Mouse (Mus musculus) liver, adult 2 months (tissue): ENCODE measurements around the gene Dgki. TPM values are rescaled to one million over a fixed set of nuclear protein-coding genes. Genes with fewer than 3 reads are reported as not detected.

ENCODE experiments used
- DNase-seq: peaks from one replicate; pipeline ENCODE4 v3.0.0-alpha.2; 2011; ENCODE audit warnings: low read depth, low spot score; ENCODE audit errors: extremely low read depth
- H3K27ac ChIP-seq: fragments of 200-500 bp; replicated peaks from 2 replicates; pipeline ENCODE4 v1.5.1; 2012; ENCODE audit warnings: low read depth, mild to moderate bottlenecking, control low read depth, inconsistent platforms, low read length; ENCODE audit not compliant: insufficient read depth
- H3K27me3 ChIP-seq: fragments of 200-500 bp; 2 replicates; pipeline ENCODE4 v1.6.1; 2012; ENCODE audit warnings: mild to moderate bottlenecking, moderate library complexity, low read length, inconsistent platforms; ENCODE audit not compliant: control insufficient read depth, insufficient read depth
- H3K36me3 ChIP-seq: fragments of 200-500 bp; 2 replicates; pipeline ENCODE4 v1.6.1; 2012; ENCODE audit warnings: low read length, inconsistent platforms; ENCODE audit not compliant: control insufficient read depth, insufficient read depth
- H3K4me1 ChIP-seq: fragments of 200-500 bp; 2 replicates; pipeline ENCODE4 v1.6.1; 2011; ENCODE audit warnings: low read length; ENCODE audit not compliant: control insufficient read depth, insufficient read depth
- H3K4me3 ChIP-seq: fragments of 200-500 bp; 2 replicates; pipeline ENCODE4 v1.5.1; 2011; ENCODE audit warnings: low read depth, mild to moderate bottlenecking, control low read depth, low read length, moderate library complexity; ENCODE audit not compliant: insufficient read depth
- H3K79me2 ChIP-seq: fragments of 200-500 bp; 2 replicates; pipeline ENCODE4 v1.6.1; 2012; ENCODE audit warnings: inconsistent platforms, mild to moderate bottlenecking, low read length, moderate library complexity; ENCODE audit not compliant: control insufficient read depth, insufficient read depth
- H3K9ac ChIP-seq: fragments of 200-500 bp; 2 replicates; pipeline ENCODE4 v1.6.1; 2012; ENCODE audit warnings: low read depth, mild to moderate bottlenecking, control low read depth, inconsistent platforms, low read length
- CTCF ChIP-seq: fragments of 200-500 bp; IDR thresholded peaks from 2 replicates; pipeline ENCODE4 v1.5.1; 2011; ENCODE audit warnings: low read depth, low read length, control low read depth
- POLR2A ChIP-seq: fragments of 200-500 bp; IDR thresholded peaks from 2 replicates; pipeline ENCODE4 v1.6.1; 2011; ENCODE audit warnings: low read length, control low read depth; ENCODE audit not compliant: insufficient read depth; ENCODE audit errors: extremely low read depth
- WGBS: fragments of 180-500 bp; shearing (Covaris S2); methylation state at CpG from one replicate; pipeline ENCODE4 v1.1.7; 2018; 5-methylcytosine and 5-hydroxymethylcytosine counted together
- polyA plus RNA-seq: library from polyadenylated mRNA; depleted of rRNA; stranded (reverse); fragments of >200 nt; gene quantifications from 2 replicates; pipeline ENCODE4 v1.2.3, GENCODE M21; 2012
- total RNA-seq: library from RNA; depleted of rRNA; stranded (reverse); fragments of >200 nt; gene quantifications from 2 replicates; pipeline ENCODE4 v1.2.3, GENCODE M21; 2014

The Dgki gene
- total and polyA plus RNA-seq, 2 experiments: 0.09 TPM; not detected in 1

- Histone ChIP-seq H3K36me3 (no peaks in the 10 kb centered on the region), H3K4me3 (no peak overlapping the region), H3K79me2 (no peaks in the 10 kb centered on the region), H3K4me1 (no peaks in the 10 kb centered on the region), H3K27me3 (no peaks in the 10 kb centered on the region), H3K9ac (no peak overlapping the region), H3K27ac (no peak overlapping the region)
- no peak for TF ChIP-seq POLR2A
- TF ChIP-seq CTCF: no peak
- WGBS: 91% methylated on average over 4 of the region's 4 CpGs
- no peak for DNase-seq
Observed at GRCm38 (mm10) chr6:37310601-37311000, 10.6 kb upstream of the Dgki start.

- peaks cover 2% of the 10 kb centered on the region; the same call in 1 of the 2 replicates for H3K27me3 ChIP-seq
- H3K27ac ChIP-seq: no peak overlapping the region
- H3K4me1 ChIP-seq: no peaks in the 10 kb centered on the region
- TF ChIP-seq CTCF: no peak
- no peak for TF ChIP-seq POLR2A
- H3K36me3 ChIP-seq: no peaks in the 10 kb centered on the region
- no peaks in the 10 kb centered on the region for H3K79me2 ChIP-seq
- 96% methylated on average over 1 of the region's 1 CpGs for WGBS
- no peak overlapping the region for H3K9ac ChIP-seq
- DNase-seq: no peak
- H3K4me3 ChIP-seq: no peak overlapping the region
Observed at GRCm38 (mm10) chr6:37306616-37307015, 6.6 kb upstream of the Dgki start.

GRCm38 (mm10) chr6:37300492-37300891 lies 508 bp upstream of the Dgki start:
- Histone ChIP-seq H3K4me3 (no peak overlapping the region), H3K36me3 (no peaks in the 10 kb centered on the region), H3K27ac (no peak overlapping the region), H3K27me3 (peaks cover 19% of the 10 kb centered on the region), H3K4me1 (no peaks in the 10 kb centered on the region), H3K9ac (no peak overlapping the region), H3K79me2 (no peaks in the 10 kb centered on the region)
- TF ChIP-seq CTCF: no peak
- TF ChIP-seq POLR2A: no peak
- no peak for DNase-seq
- WGBS: 17% methylated on average over 13 of the region's 13 CpGs

GRCm38 (mm10) chr6:37298982-37299381 lies 1.0 kb downstream of the Dgki start:
- Histone ChIP-seq H3K27ac (no peak overlapping the region), H3K79me2 (no peaks in the 10 kb centered on the region), H3K9ac (no peak overlapping the region), H3K4me1 (no peaks in the 10 kb centered on the region), H3K36me3 (no peaks in the 10 kb centered on the region), H3K27me3 (peaks cover 19% of the 10 kb centered on the region), H3K4me3 (no peak overlapping the region)
- TF ChIP-seq POLR2A (no peak), CTCF (no peak)
- DNase-seq: no peak
- WGBS: 49% methylated on average over 4 of the region's 4 CpGs

GRCm38 (mm10) chr6:37297744-37298482 lies 2.1 kb downstream of the Dgki start:
- no peak overlapping the region for H3K9ac ChIP-seq
- no peaks in the 10 kb centered on the region for H3K36me3 ChIP-seq
- DNase-seq: no peak
- peaks cover 19% of the 10 kb centered on the region for H3K27me3 ChIP-seq
- no peaks in the 10 kb centered on the region for H3K4me1 ChIP-seq
- H3K27ac ChIP-seq: no peak overlapping the region
- TF ChIP-seq CTCF: no peak
- TF ChIP-seq POLR2A: no peak
- no peak overlapping the region for H3K4me3 ChIP-seq
- H3K79me2 ChIP-seq: no peaks in the 10 kb centered on the region
- 58% methylated on average over 8 of the region's 8 CpGs for whole genome bisulfite sequencing

- no peak overlapping the region for H3K27ac ChIP-seq
- no peaks in the 10 kb centered on the region for H3K27me3 ChIP-seq
- H3K9ac ChIP-seq: no peak overlapping the region
- H3K36me3 ChIP-seq: no peaks in the 10 kb centered on the region
- 70% methylated on average over 2 of the region's 2 CpGs for WGBS
- no peak for TF ChIP-seq POLR2A
- no peak overlapping the region for H3K4me3 ChIP-seq
- H3K79me2 ChIP-seq: no peaks in the 10 kb centered on the region
- no peaks in the 10 kb centered on the region for H3K4me1 ChIP-seq
- no peak for DNase-seq
Observed at GRCm38 (mm10) chr6:37292068-37292467, 7.9 kb downstream of the Dgki start.
